Mouse (Mus musculus) heart, adult 2 months (tissue): ENCODE data around the gene Eapp.
"Not testable (repeated sequence)": the region's sequence is repeated elsewhere in the genome, so short reads cannot be mapped to it uniquely, and the experiment has no call there.

Source experiments
- CTCF ChIP-seq: fragments of 200-600 bp; IDR thresholded peaks from 2 replicates; pipeline ENCODE4 v1.8.1; 2022; ENCODE audit warnings: antibody characterized with exemption, mild to moderate bottlenecking, moderate library complexity
- POLR2A ChIP-seq: fragments of 200-500 bp; IDR thresholded peaks from 2 replicates; pipeline ENCODE4 v1.6.1; 2011; ENCODE audit warnings: mild to moderate bottlenecking, low read depth, low read length, control low read depth; ENCODE audit not compliant: insufficient read depth

DNA sequence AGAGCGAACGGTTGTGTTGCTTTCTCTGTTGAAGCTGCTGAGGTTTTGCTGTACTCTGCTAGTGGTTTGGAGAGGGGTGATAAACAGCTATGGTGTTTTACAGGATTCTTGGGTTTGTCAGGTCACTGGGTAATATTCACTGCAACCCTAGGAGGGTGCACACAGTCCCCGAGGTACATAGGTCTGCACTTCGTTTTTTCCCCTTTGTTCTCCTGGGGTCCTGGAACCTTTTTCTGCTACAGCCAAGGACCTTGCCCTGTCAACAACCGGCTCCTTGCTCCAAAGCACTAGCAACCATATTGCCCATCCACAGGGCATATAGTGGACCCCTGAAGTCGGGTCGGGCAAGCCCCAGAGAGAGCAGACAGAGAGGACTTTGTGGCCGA is 14.8 kb upstream of the Eapp start:
- TF ChIP-seq CTCF, POLR2A: not testable (repeated sequence)
